Mouse (Mus musculus) gastrocnemius, adult 2 months (tissue): ENCODE data around the gene Foxf2. TPM values are rescaled to one million over a fixed set of nuclear protein-coding genes. Genes with fewer than 3 reads are reported as not detected.

ENCODE experiments used
- DNase-seq: peaks from one replicate; pipeline ENCODE4 v3.0.0; 2022
- H3K27ac ChIP-seq: fragments of 200-600 bp; 2 replicates; pipeline ENCODE4 v1.8.1; 2022; ENCODE audit warnings: mild to moderate bottlenecking
- H3K4me3 ChIP-seq: fragments of 200-600 bp; 2 replicates; pipeline ENCODE4 v1.8.1; 2022; ENCODE audit warnings: mild to moderate bottlenecking, moderate library complexity
- CTCF ChIP-seq: fragments of 200-600 bp; IDR thresholded peaks from 2 replicates; pipeline ENCODE4 v1.8.1; 2022; ENCODE audit warnings: antibody characterized with exemption, mild to moderate bottlenecking, moderate library complexity
- intact Hi-C: fragments of 180-260 bp; cut with DNase I; formaldehyde crosslinking; loops from one replicate; pipeline ENCODE4 v1.15.1; 2025
- total RNA-seq, 2 experiments: library from RNA; stranded (reverse); gene quantifications; 2 replicates each; pipeline ENCODE4 v1.2.3; 2021

Foxf2 gene
- total RNA-seq, 2 experiments from 2014 or later = 0.10 TPM; not detected in 1

- DNase-seq = no peak
- TF ChIP-seq CTCF = no peak
- intact Hi-C loops = loop anchor here (1.0 to 10.0 kb wide), 5 partner anchors 414 to 732 kb away; no protein-coding TSS in a partner anchor
- Histone ChIP-seq H3K4me3 (no peak overlapping the region), H3K27ac (no peak overlapping the region)
These were observed 6.5 kb upstream of the Foxf2 start for GRCm38 (mm10) chr13:31618919-31619655.

GRCm38 (mm10) chr13:31619826-31620498 is 5.7 kb upstream of the Foxf2 start:
- Histone ChIP-seq H3K27ac (no peak overlapping the region), H3K4me3 (no peak overlapping the region)
- no peak for DNase-seq
- intact Hi-C loops = loop anchor here (5.0 to 10.0 kb wide), 4 partner anchors 415 to 733 kb away; no protein-coding TSS in a partner anchor
- TF ChIP-seq CTCF = no peak

- intact Hi-C loops = no loop called here
- TF ChIP-seq CTCF = no peak
These were observed 5.1 kb upstream of the Foxf2 start for GRCm38 (mm10) chr13:31620499-31620847.

GRCm38 (mm10) chr13:31620937-31621336 is 4.7 kb upstream of the Foxf2 start:
- no peak for DNase-seq
- Histone ChIP-seq H3K27ac (no peak overlapping the region), H3K4me3 (no peak overlapping the region)
- TF ChIP-seq CTCF = no peak
- intact Hi-C loops = no loop called here

More at GRCm38 (mm10) chr13:31620499-31620847, 5.1 kb upstream of the Foxf2 start:
- no peak overlapping the region for H3K4me3 ChIP-seq
- no peak for DNase-seq
- H3K27ac ChIP-seq = no peak overlapping the region

- Histone ChIP-seq H3K4me3 (no peak overlapping the region), H3K27ac (no peak overlapping the region)
- no peak for DNase-seq
- no peak for TF ChIP-seq CTCF
- intact Hi-C loops = no loop called here
These were observed 3.9 kb upstream of the Foxf2 start for GRCm38 (mm10) chr13:31621741-31622140.

- no peak overlapping the region for H3K27ac ChIP-seq
- no peak for TF ChIP-seq CTCF
- intact Hi-C loops = no loop called here
- no peak for DNase-seq
- no peak overlapping the region for H3K4me3 ChIP-seq
These were observed 3.2 kb upstream of the Foxf2 start for GRCm38 (mm10) chr13:31622371-31622770.

GRCm38 (mm10) chr13:31623291-31623690 is 2.3 kb upstream of the Foxf2 start:
- intact Hi-C loops = no loop called here
- no peak overlapping the region for H3K27ac ChIP-seq
- DNase-seq = no peak
- H3K4me3 ChIP-seq = no peak overlapping the region
- TF ChIP-seq CTCF = no peak

GRCm38 (mm10) chr13:31623906-31624860 is 1.4 kb upstream of the Foxf2 start:
- no peak for DNase-seq
- no peak overlapping the region for H3K27ac ChIP-seq
- no peak overlapping the region; the same call in 1 of the 2 replicates for H3K4me3 ChIP-seq
- intact Hi-C loops = no loop called here
- no peak for TF ChIP-seq CTCF

GRCm38 (mm10) chr13:31624966-31625332 is 667 bp upstream of the Foxf2 start:
- no peak for TF ChIP-seq CTCF
- intact Hi-C loops = no loop called here
- Histone ChIP-seq H3K27ac (no peak overlapping the region), H3K4me3 (peak overlapping the region; percentile 71)
- DNase-seq = no peak

GRCm38 (mm10) chr13:31626183-31626801 is 676 bp downstream of the Foxf2 start:
- TF ChIP-seq CTCF = no peak
- intact Hi-C loops = no loop called here
- Histone ChIP-seq H3K27ac (no peak overlapping the region), H3K4me3 (peak overlapping the region; percentile 71)
- DNase-seq = no peak

- no peak overlapping the region for H3K27ac ChIP-seq
- peak overlapping the region; percentile 71 for H3K4me3 ChIP-seq
- intact Hi-C loops = no loop called here
- no peak for DNase-seq
- no peak for TF ChIP-seq CTCF
These were observed 1.5 kb downstream of the Foxf2 start for GRCm38 (mm10) chr13:31626991-31627625.
